Mouse (Mus musculus) brain, embryonic 18.5 days (tissue): ENCODE results near the gene Spaca7.
"Not testable (repeated sequence)": the region's sequence is repeated elsewhere in the genome, so short reads cannot be mapped to it uniquely, and the experiment has no call there.

ENCODE experiments used
- DNase-seq: peaks from one replicate; pipeline ENCODE4 v3.0.0-alpha.2; 2012; ENCODE audit warnings: low read depth, low spot score

Spaca7 gene

DNA sequence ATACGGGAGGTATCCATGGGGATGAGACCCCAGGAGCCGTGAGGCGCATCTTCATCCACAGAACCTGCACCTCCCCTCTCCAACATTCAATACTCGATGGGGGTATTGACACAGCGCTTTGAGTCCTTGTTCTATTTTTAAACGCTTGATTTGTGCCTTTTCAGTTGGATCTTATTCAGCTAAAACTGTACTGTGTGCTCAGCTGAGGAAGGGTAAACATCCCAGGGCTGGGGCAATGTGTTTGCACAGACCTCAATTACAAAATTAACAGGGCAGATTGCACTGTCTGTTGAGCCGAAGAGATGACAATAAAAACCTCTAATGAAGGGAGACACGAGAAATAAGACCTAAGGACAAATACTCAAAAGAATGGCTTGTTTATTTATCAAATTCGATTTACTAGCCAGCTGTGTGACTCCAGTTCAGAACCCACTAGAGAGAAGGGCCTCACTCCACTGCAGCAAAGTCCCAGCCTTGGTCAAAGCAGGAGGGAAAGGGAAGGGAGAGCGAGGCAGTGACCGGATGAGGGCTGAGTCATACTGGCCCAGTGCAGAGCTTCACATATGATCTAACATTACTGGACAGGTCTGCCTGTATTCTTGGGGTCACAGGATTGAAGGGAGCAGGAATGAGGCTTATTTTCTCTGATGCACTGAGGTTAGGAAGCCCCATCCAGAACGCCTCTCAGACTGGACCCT is 37.1 kb downstream of the Spaca7 start:
- DNase-seq: no peak

DNA sequence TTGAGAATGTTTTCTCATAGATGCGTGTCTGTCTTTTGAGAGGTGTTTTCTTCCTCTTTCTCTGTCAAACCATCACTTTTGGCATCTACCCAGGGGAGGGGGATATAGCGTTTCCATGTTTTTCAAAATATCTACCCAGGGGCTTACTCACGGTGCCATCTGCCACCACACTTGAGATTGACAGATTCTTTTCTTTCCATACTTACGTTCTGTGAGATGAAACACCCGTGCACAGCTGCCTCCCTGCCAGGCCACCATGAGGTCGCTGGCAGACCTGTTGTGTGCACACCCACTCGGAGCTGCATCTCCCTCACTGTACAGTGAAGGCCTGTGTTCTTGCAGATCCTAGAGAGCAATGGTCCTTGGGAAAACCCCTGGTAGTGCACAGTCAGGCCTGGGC is 40.4 kb downstream of the Spaca7 start:
- DNase-seq: no peak

GRCm38 (mm10) chr8:12617369-12617768 is 44.5 kb downstream of the Spaca7 start:
- DNase-seq: not testable (repeated sequence)

- no peak for DNase-seq
Measured at GRCm38 (mm10) chr8:12621550-12622222, 48.9 kb downstream of the Spaca7 start.

GRCm38 (mm10) chr8:12625890-12626289 is 53.1 kb downstream of the Spaca7 start:
- DNase-seq: no peak

GRCm38 (mm10) chr8:12629079-12629478 is 56.2 kb downstream of the Spaca7 start:
- DNase-seq: peak; percentile 24

DNA sequence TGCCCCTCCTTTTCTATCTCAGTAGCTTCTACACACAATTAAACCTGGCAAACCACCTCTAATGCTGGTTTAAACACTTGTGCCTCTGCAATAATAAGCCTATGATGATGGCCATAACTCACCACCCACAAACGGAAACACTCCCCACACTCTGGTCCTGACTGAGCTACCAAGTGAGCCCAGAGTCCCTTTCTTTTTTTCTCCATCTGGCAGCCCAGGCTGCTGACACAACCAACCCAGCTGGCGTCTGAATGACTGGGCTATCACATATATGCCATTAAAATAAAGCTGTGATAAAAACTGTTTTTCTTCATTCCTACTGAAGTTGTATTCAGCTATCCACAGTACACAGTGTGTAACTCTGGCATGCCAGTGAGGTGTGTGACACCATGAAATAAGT is 62.5 kb downstream of the Spaca7 start:
- no peak for DNase-seq

GRCm38 (mm10) chr8:12638446-12638845 is 65.6 kb downstream of the Spaca7 start:
- DNase-seq: no peak

DNA sequence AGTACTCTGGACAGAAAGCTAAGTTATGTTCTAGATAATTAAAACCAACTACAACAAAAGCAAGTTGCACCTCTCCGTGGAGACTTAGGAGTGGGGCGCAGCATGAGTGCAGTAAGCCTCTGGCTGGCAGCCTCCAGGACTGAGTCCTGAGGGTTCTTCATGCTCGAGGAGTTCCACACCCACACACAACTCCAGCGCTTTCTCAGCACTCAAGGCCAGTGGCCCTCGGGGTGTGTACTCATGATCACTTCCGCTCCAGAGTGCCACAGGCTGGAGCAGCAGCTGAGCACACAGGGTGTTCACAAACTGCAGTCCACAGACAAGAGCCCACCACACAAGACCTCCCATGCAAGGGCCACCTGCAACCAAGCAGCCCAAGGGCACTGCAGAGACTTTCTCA is 68.7 kb downstream of the Spaca7 start:
- no peak for DNase-seq

GRCm38 (mm10) chr8:12644341-12644740 is 71.5 kb downstream of the Spaca7 start:
- no peak for DNase-seq

DNA sequence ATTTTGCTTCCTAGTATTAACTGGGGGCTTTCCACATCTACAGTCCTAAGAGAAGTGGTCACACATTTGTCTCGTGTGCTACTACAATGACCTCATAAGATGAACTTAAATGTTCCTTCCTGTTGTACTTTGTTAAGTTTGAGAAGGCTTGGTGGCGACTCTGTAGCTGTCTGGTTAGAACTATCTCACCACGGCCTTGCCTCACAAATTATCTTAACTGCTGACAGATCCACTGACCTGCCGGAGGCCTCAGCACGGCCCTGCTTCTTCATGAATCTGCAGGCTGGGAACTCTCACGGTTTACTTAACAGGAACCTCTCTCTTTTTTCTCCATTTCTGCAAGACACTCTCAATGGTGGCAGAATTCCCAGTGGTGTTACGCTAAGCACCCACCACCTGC is 72.1 kb downstream of the Spaca7 start:
- DNase-seq: no peak

GRCm38 (mm10) chr8:12646536-12646935 is 73.7 kb downstream of the Spaca7 start:
- no peak for DNase-seq

GRCm38 (mm10) chr8:12648951-12649350 is 76.1 kb downstream of the Spaca7 start:
- no peak for DNase-seq
